In the genomic region with DNA sequence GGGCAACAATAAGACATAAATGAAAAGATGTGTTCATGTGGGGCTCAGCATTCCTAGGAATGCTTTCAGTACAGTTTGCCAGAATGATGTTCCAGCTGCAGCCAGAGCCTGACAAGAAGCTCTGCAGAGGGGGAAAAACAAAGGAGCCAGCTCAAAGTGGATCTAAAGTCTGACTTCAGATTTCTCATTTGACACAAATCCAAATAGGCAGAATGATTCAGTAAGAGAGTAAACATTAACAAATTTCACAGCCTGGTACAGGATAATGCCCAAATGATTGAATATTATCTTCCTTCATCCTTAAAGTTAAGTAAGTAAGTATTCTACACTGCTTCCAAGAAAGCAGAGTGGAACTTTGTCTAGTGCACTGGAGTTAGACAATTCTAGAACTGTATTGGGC, we compare ENCODE assay signal across 10 mouse cellular contexts.
"Had no signal": no experiment of that assay in that cellular context is flagged by ENCODE, and none has a peak within 500 bp of the region (broad histone marks: within the 10 kb centered on the region; RNA-seq: fewer than 3 reads in every experiment).

No protein-coding gene starts in this region.

- H3K27ac ChIP-seq: limb, embryonic 13.5 days; liver, embryonic 14.5 days; midbrain, embryonic 10.5 days; neural tube, embryonic 12.5 days had no signal

- H3K9ac ChIP-seq: limb, embryonic 13.5 days; liver, embryonic 14.5 days; lung, embryonic 14.5 days; neural tube, embryonic 12.5 days had no signal

- H3K4me1 ChIP-seq: limb, embryonic 13.5 days; midbrain, embryonic 10.5 days; neural tube, embryonic 12.5 days had no signal

- DNase-seq: left cerebral cortex, postnatal 4 days; lung, embryonic 14.5 days; midbrain, embryonic 14.5 days; spleen, adult 18-20 months; thymus, postnatal 36 days had no signal

- H3K4me2 ChIP-seq: limb, embryonic 13.5 days; lung, embryonic 14.5 days; neural tube, embryonic 12.5 days had no signal

- H3K27me3 ChIP-seq: limb, embryonic 13.5 days; neural tube, embryonic 12.5 days had no signal

- H3K4me3 ChIP-seq: limb, embryonic 13.5 days; midbrain, embryonic 10.5 days; myocyte; neural tube, embryonic 12.5 days had no signal

- H3K36me3 ChIP-seq: limb, embryonic 13.5 days; midbrain, embryonic 10.5 days; neural tube, embryonic 12.5 days had no signal

- H3K9me3 ChIP-seq: limb, embryonic 13.5 days; midbrain, embryonic 10.5 days; neural tube, embryonic 12.5 days had no signal
